Mouse (Mus musculus): ENCODE results near the gene Rrp1b.

- TF ChIP-seq POLR2A (IDR thresholded peaks at IDR 0.05; ENCODE audit: insufficient read depth, low read depth, low read length): no peak
- TF ChIP-seq CTCF (IDR thresholded peaks at IDR 0.05; ENCODE audit: insufficient read depth, low read depth, low read length): no peak
Measured at GRCm38 (mm10) chr17:32025386-32025785, 10.5 kb upstream of the Rrp1b start.

All from olfactory bulb, adult 2 months (tissue).